Mouse (Mus musculus) layer of hippocampus, postnatal 36 days (tissue): Measurements from ENCODE around the gene Mrpl18. TPM values are rescaled to one million over a fixed set of nuclear protein-coding genes. Genes with fewer than 3 reads are reported as not detected.
A peak's percentile ranks its signal among the peaks of the same experiment; 100 is the strongest.
"Not testable (repeated sequence)": the region's sequence is repeated elsewhere in the genome, so short reads cannot be mapped to it uniquely, and the experiment has no call there.

Source experiments
- DNase-seq, 2 experiments: peaks; one replicate each; pipeline ENCODE4 v3.0.0; 2022
- total RNA-seq, 2 experiments: library from RNA; stranded (reverse); gene quantifications; 2 replicates each; pipeline ENCODE4 v1.2.3; 2021

The Mrpl18 gene
- 10 to 100 TPM; 61.5 to 64.5 TPM for total RNA-seq

- peak; percentile 99 to 100 for DNase-seq
Observed at GRCm38 (mm10) chr17:12915881-12916583, at the start of gene Mrpl18. Gene Mrpl18 (minus strand): TSS chr17:12916345.

DNA sequence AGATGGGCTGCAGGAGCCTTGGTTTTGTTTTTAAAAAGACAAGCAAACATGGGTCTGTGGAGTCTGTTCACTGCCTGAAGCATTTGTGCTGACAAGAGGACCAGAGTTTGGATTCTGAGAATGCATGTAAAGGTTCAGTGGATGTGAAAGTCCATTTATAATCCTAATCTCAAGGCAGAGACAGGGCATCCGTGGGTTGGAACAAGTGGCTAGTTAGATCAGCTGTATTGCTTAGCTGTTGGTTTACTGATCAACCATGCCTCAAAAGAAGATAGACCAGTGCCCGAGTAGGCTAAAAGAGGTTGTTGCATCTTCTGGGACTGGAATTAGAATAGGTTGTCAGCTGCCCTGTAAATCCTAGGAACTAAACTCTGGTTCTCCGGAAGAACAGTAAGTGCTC lies 47.3 kb upstream of the Mrpl18 start:
- DNase-seq, result no peak

DNA sequence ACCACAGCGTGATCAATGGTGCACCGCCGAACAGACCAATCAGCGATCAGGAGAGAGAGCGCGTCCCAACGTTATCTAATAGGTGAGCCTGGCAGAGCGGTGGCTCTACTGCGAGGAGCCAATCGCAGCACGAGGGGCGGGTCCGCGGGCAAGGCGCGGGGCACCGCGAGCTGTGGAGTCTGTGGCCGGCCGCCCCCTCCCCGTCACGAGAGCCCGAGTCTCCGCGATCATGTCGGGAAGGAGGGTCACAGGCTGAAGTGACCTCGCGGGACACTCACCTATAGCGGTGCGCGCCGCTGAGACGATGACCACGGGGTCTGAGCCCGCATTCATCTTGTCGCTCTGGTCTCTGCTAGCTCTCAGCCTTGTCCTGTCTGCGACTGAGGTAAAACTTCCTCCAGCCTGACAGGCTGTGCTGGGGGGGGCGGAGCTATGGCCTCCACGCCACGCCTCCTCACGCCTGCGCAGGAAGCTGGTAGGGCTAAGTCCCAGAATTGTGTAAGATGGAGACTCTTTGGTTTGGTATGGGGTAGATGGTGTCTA lies 44.3 kb upstream of the Mrpl18 start, which contains the start of gene Acat2:
Acat2 (minus strand) TSS at position 417 of the 543 bp plus-strand sequence.
- DNase-seq, result peak; percentile 94

DNA sequence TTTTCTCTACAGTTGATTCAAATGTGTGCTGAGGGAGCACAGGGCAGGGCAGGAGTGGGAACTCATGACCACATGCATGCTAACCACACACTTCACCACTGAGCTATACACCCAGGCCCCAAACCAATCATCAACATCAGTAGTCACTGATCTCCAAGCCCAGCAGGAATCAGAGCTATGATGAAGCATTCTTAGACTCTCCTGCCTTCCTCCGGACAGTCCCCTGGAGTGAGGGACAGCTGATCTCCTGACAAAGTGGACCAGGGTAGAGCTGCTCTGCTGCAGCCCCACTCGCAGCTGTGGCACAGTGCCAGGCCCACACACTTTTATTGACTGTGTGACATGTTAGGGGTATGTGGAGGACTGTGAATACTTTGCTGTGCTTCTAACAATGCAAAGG lies 43.2 kb upstream of the Mrpl18 start:
- not testable (repeated sequence) for DNase-seq

- DNase-seq, result no peak
Observed at GRCm38 (mm10) chr17:12956664-12957063, 40.5 kb upstream of the Mrpl18 start.

DNA sequence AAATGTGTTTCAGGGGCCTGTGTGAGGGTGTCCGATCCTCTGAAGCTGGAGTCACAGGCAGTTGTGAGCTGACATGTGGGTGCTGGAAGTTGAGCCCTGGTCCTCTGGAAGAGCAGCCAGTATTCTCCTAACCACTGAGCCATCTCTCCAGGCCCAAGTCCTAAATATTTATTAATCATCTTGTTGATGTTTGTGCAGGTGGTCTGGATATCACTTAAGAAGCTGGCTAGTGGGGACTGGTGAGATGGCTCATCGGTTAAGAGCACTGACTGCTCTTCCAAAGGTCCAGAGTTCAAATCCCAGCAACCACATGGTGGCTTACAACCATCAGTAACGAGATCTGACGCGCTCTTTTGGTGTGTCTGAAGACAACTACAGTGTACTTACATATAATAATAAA lies 33.5 kb upstream of the Mrpl18 start:
- no peak for DNase-seq

GRCm38 (mm10) chr17:12942459-12943162 lies 26.5 kb upstream of the Mrpl18 start:
- no peak for DNase-seq

DNA sequence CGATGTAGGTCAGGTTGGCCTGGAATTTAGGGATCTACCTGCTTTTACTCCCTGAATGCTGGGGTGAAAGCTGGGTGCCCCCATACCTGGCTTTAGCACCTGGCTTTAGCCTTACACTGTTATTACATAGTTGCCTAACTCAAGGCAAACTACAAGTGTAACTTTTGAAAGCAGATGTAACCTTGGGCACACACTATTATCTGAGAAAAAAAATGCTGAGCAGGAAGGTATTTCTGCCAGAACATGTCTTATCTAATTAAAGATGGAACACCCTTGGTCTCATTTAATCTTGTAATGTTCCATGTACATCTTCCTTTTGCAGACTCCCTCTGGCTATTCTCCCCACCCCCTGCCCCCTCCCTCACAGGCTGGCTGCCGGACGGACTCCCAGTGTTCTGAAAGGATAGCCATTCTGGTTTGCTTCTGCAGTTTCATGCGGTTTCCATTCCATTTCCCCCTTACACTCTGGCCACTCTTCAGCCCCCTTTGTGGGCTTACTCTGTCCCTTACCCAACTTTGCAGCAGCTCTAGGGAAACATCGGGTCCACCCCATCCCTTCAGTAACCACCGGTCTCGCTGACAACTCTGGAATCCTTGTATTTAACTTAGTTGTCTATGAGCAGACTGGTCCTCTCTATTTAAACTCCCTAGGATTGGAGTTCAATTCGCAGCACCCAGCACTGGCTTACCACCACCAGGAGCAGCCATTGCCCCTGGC lies 25.6 kb upstream of the Mrpl18 start:
- no peak for DNase-seq

- no peak for DNase-seq
Observed at GRCm38 (mm10) chr17:12940151-12940805, 24.1 kb upstream of the Mrpl18 start, which contains the start of gene Acat3. Gene Acat3 (minus strand): TSS chr17:12940600.

- DNase-seq, result not testable (repeated sequence)
Observed at GRCm38 (mm10) chr17:12939377-12940148, 23.4 kb upstream of the Mrpl18 start.

GRCm38 (mm10) chr17:12938077-12938476 lies 21.9 kb upstream of the Mrpl18 start:
- no peak for DNase-seq

DNA sequence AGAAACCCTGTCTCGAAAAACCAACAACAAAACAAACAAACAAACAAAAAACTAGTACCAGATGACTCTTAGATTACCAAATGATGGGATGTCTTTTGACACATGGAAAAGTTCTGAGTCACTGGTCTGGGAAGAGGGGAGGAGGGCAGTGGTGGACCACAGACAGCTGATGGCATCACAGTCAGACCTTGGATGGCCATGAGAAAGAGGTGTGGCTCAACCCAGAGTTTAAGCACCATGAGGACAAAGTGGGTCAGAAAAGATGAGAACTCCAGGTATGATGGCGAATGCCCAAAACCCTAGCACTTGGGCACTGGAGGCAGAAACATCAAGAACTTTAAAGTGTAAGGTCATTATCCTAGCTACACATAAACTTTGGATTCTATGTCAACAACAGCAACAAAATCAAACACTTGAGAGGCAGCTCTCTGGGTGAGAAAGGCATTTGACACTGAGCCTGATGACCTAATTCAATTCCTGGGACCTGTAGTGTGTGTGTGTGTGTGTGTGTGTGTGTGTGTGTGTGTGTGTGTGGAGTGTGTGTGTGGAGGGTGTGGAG lies 21.3 kb upstream of the Mrpl18 start:
- no peak for DNase-seq

GRCm38 (mm10) chr17:12935719-12936118 lies 19.6 kb upstream of the Mrpl18 start:
- no peak for DNase-seq

- not testable (repeated sequence) for DNase-seq
Observed at GRCm38 (mm10) chr17:12931576-12931975, 15.4 kb upstream of the Mrpl18 start.

GRCm38 (mm10) chr17:12925703-12926180 lies 9.6 kb upstream of the Mrpl18 start:
- DNase-seq, result no peak

DNA sequence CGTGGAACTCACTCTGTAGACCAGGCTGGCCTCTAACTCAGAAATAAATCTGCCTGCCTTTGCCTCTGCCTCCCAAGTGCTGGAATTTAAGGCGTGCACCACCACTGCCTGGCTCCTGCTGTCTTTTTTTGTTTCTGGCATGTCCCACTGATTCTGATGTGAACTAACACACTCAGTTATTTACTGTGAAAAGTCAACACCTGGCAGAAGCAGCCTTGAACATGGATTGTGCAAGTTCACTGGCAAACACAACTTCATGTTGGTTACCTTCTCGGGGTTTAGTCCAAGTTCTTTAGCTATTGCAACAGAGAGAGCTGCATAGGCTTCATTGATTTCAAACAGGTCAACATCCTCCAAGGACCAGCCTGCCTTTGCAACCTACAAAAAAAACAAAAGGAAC lies 8.9 kb upstream of the Mrpl18 start:
- DNase-seq, result no peak

GRCm38 (mm10) chr17:12921073-12921472 lies 4.9 kb upstream of the Mrpl18 start:
- DNase-seq, result no peak

- DNase-seq, result no peak
Observed at GRCm38 (mm10) chr17:12916588-12917380, 639 bp upstream of the Mrpl18 start.

GRCm38 (mm10) chr17:12915488-12915880 lies 661 bp downstream of the Mrpl18 start, which contains the start of gene Tcp1:
Gene Tcp1 (plus strand): TSS chr17:12915701.
- DNase-seq, result no peak

DNA sequence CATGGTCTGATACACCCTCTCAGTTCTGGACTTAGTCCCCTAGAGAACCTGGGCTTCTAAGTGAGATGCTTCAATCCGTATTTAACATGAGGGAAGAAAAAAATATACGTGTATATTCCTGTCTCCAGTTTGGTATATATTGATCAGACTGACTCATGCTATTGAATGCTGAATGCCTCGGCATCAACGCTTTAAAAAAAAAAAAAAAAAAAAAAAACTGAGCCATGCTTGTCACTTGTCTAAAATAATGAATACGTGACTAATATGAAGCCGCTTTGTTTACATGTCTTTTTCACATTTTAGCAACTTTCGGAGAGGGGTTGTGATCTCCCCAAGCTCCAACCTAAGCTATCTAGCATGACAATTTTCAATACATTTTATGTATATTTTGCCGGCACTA lies 5.8 kb downstream of the Mrpl18 start:
- no peak for DNase-seq
